8 mouse cellular contexts compared by ENCODE assay signal in the genomic region with DNA sequence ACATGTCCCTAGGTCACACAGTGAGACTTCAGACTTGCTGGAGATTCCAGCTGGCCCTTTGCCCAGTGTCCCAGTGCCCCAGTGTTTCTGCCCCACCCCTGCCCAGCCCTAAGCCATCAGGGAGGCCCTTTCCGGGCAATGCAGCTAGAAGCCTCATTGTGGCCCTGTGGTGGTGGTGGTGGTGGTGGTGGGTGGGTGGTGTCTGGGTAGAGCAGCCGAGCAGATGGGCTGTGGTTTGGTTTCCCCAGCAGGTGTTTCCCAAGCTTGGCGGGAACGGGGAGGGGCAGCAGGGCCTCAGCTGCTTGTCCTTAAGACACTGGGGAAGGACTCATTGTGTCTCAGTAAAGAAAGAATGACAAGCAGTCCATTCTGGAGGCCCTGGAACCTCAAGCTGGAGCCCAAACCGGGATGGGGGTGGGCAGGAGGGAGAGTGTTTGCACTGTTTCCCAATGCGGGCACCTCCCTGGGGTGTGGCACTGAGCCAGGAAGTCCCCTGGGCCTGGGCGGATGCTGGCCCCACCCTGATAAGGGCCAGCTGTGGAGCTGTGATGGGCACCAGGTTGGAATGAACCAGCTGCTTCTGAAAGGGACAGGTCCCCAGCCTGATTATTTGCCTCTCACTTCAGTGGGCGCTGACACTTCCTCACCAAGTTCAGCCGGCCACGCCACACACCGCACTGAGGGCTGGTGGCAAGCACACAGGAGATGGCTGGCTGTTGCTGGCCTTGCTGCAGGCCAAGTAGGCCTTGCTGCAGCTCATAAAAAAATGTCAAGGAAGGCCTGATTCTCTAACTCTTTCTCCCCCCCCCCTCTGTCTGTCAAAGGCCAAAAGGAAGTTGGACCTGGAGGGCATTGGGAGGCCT. TPM values are rescaled to one million over a fixed set of nuclear protein-coding genes. Genes with fewer than 3 reads are reported as not detected.
DNase-seq lines count a peak whose midpoint lies in the region; ATAC-seq lines count a peak whose summit lies in the region.

No protein-coding gene starts in this region.

- no peak overlapping the region for H3K4me3 ChIP-seq in hindbrain, embryonic 11.5 days (ENCODE audit: low read depth, low read length)
- H3K4me3 ChIP-seq in liver, embryonic 13.5 days (replicated peaks) = peak overlapping the region; percentile 91

- 54% methylated on average over 11 of the region's 11 CpGs for WGBS in hindbrain, embryonic 11.5 days
- 10% methylated on average over 11 of the region's 11 CpGs for WGBS in liver, embryonic 13.5 days (ENCODE audit: insufficient replicate concordance)

- peak; percentile 64 for ATAC-seq in erythroid progenitor cell, adult 5-6 weeks (replicated peaks; ENCODE audit: low FRiP score, poor library complexity, severe bottlenecking)
- ATAC-seq in hindbrain, embryonic 11.5 days (ENCODE audit: low FRiP score) = peak; percentile 30; the same call in 1 of the 2 replicates
- peak; percentile 85 for ATAC-seq in liver, embryonic 13.5 days (ENCODE audit: low read depth)
- ATAC-seq in neutrophil, adult 5-6 weeks (ENCODE audit: extremely low read depth, insufficient number of reproducible peaks, low FRiP score, poor library complexity, severe bottlenecking) = peak; percentile 16; the same call in 1 of the 2 replicates

- H3K27me3 ChIP-seq in hindbrain, embryonic 11.5 days (ENCODE audit: control insufficient read depth, insufficient read depth, low read length) = no peaks in the 10 kb centered on the region
- no peaks in the 10 kb centered on the region for H3K27me3 ChIP-seq in liver, embryonic 13.5 days

- DNase-seq in urinary bladder, postnatal 14 days (ENCODE audit: low spot score) = peak; percentile 64
- no peak for DNase-seq in urinary bladder, postnatal 4 days (ENCODE audit: low spot score in 2 of 2)
- peak; percentile 18 for DNase-seq in hindbrain, embryonic 11.5 days (ENCODE audit: low spot score)
- peak; percentile 91 for DNase-seq in liver, embryonic 13.5 days
- no peak for DNase-seq in layer of hippocampus, adult 18-20 months (ENCODE audit: low spot score in 2 of 2)
- no peak for DNase-seq in frontal cortex, postnatal 36 days (ENCODE audit: low spot score in 2 of 2)

- H3K36me3 ChIP-seq in hindbrain, embryonic 11.5 days (ENCODE audit: control insufficient read depth, insufficient read depth, low read length) = no peaks in the 10 kb centered on the region
- H3K36me3 ChIP-seq in liver, embryonic 13.5 days = peaks cover 80% of the 10 kb centered on the region

- H3K4me1 ChIP-seq in hindbrain, embryonic 11.5 days (replicated peaks; ENCODE audit: control insufficient read depth, insufficient read depth, low read length) = peaks cover 6% of the 10 kb centered on the region
- peaks cover 84% of the 10 kb centered on the region for H3K4me1 ChIP-seq in liver, embryonic 13.5 days (replicated peaks)

- H3K9ac ChIP-seq in hindbrain, embryonic 11.5 days (ENCODE audit: low read depth, low read length) = no peak overlapping the region
- H3K9ac ChIP-seq in liver, embryonic 13.5 days = peak overlapping the region; percentile 100

- no peaks in the 10 kb centered on the region for H3K9me3 ChIP-seq in hindbrain, embryonic 11.5 days (ENCODE audit: control insufficient read depth, low read length)
- no peaks in the 10 kb centered on the region for H3K9me3 ChIP-seq in liver, embryonic 13.5 days (replicated peaks)

- H3K27ac ChIP-seq in hindbrain, embryonic 11.5 days (ENCODE audit: low read depth, low read length) = peak overlapping the region; percentile 67
- H3K27ac ChIP-seq in liver, embryonic 13.5 days = peak overlapping the region; percentile 99

- H3K4me2 ChIP-seq in hindbrain, embryonic 11.5 days (replicated peaks; ENCODE audit: low read depth, low read length) = no peak overlapping the region
- peak overlapping the region; percentile 94 for H3K4me2 ChIP-seq in liver, embryonic 13.5 days

RNA-seq across cellular contexts. Expression of a gene that starts 5.6 kb away (rescaled TPM):
- total RNA-seq in erythroid progenitor cell, adult 5-6 weeks (2015; ENCODE audit: low replicate concordance) = 276 and 287 TPM in 2 replicates
- 288 and 298 TPM in 2 replicates for total RNA-seq in erythroid progenitor cell, adult 5-6 weeks (2017; ENCODE audit: low replicate concordance)
- polyA plus RNA-seq in hindbrain, embryonic 11.5 days (2014; fragmentation: Nextera tagmentation; extraction: Ambion mirVana) = 5.5 and 6.2 TPM in 2 replicates
- 64.7 and 72.1 TPM in 2 replicates for polyA plus RNA-seq in liver, embryonic 13.5 days (2015; fragmentation: Nextera tagmentation; extraction: Ambion mirVana)
- total RNA-seq in neutrophil, adult 5-6 weeks (2017) = 42.0 and 46.9 TPM in 2 replicates
- total RNA-seq in layer of hippocampus, adult 18-20 months (2021) = under 1 TPM; 0.36 to 0.84 TPM

RNA-seq across cellular contexts. Expression of a gene that starts 28.3 kb away (rescaled TPM):
- not detected in 2 replicates for total RNA-seq in erythroid progenitor cell, adult 5-6 weeks (2015; ENCODE audit: low replicate concordance)
- 0.53 and 0.90 TPM in 2 replicates for total RNA-seq in erythroid progenitor cell, adult 5-6 weeks (2017; ENCODE audit: low replicate concordance)
- 2.5 and 3.3 TPM in 2 replicates for polyA plus RNA-seq in hindbrain, embryonic 11.5 days (2014; fragmentation: Nextera tagmentation; extraction: Ambion mirVana)
- polyA plus RNA-seq in liver, embryonic 13.5 days (2015; fragmentation: Nextera tagmentation; extraction: Ambion mirVana) = 1.1 and 1.4 TPM in 2 replicates
- total RNA-seq in neutrophil, adult 5-6 weeks (2017) = 0.12 and 0.25 TPM in 2 replicates
- total RNA-seq in layer of hippocampus, adult 18-20 months (2021) = 1 to 10 TPM; 2.2 to 2.6 TPM

RNA-seq across cellular contexts. Expression of a gene that starts 34.5 kb away (rescaled TPM):
- 14.7 TPM in 1 of 2 replicates, not detected in the other for total RNA-seq in erythroid progenitor cell, adult 5-6 weeks (2015; ENCODE audit: low replicate concordance)
- 2.7 TPM in 1 of 2 replicates, not detected in the other for total RNA-seq in erythroid progenitor cell, adult 5-6 weeks (2017; ENCODE audit: low replicate concordance)
- polyA plus RNA-seq in hindbrain, embryonic 11.5 days (2014; fragmentation: Nextera tagmentation; extraction: Ambion mirVana) = 453 and 482 TPM in 2 replicates
- polyA plus RNA-seq in liver, embryonic 13.5 days (2015; fragmentation: Nextera tagmentation; extraction: Ambion mirVana) = 48.1 and 51.3 TPM in 2 replicates
- 25.4 and 29.5 TPM in 2 replicates for total RNA-seq in neutrophil, adult 5-6 weeks (2017)
- 10 to 100 TPM; 30.0 to 35.1 TPM for total RNA-seq in layer of hippocampus, adult 18-20 months (2021)

Comparison
In these comparisons a context has a peak if more than half of its experiments do, and no peak if none do; other contexts are left out.
1. DNase-seq: peak in urinary bladder, postnatal 14 days (single experiment), hindbrain, embryonic 11.5 days (single experiment) and liver, embryonic 13.5 days (single experiment); none in urinary bladder, postnatal 4 days (0 of 2), layer of hippocampus, adult 18-20 months (0 of 2) and frontal cortex, postnatal 36 days (0 of 2).
2. ATAC-seq: peak in every context shown above with its lines; median percentile 85 in liver, embryonic 13.5 days; 64 in erythroid progenitor cell, adult 5-6 weeks; 30 in hindbrain, embryonic 11.5 days; 16 in neutrophil, adult 5-6 weeks.
3. RNA of a gene that starts 5.6 kb away (total RNA-seq): 276 to 298 TPM in erythroid progenitor cell, adult 5-6 weeks and 42.0 to 46.9 TPM in neutrophil, adult 5-6 weeks; 0.36 to 0.84 TPM in layer of hippocampus, adult 18-20 months; every median in the first group is over 10 times any median in the second.